Mouse (Mus musculus) liver, adult 2 months (tissue): ENCODE data around the gene Gm11273.

Experiments
- CTCF ChIP-seq: fragments of 200-500 bp; IDR thresholded peaks from 2 replicates; pipeline ENCODE4 v1.5.1; 2011; ENCODE audit warnings: low read depth, low read length, control low read depth
- POLR2A ChIP-seq: fragments of 200-500 bp; IDR thresholded peaks from 2 replicates; pipeline ENCODE4 v1.6.1; 2011; ENCODE audit warnings: low read length, control low read depth; ENCODE audit not compliant: insufficient read depth; ENCODE audit errors: extremely low read depth

DNA sequence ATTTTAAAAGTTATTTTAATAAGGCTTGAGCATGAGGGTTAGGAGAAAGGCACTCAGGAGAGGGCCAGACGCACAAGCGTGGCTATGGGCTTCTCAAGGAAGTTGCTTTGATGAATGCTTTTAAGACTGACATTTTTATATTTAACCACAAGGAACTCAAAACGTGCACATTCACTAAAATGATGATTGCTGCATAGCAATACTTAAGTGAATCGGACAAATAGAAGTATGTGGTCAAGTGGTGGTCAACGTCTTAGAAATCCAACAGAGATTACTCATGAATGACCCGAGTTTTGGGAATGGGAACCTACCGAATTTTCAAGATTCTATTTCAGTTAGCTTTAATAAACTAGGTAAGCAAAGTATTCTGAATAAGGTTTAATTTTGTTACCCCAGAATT, 28.9 kb upstream of the Gm11273 start:
- no peak for TF ChIP-seq POLR2A
- no peak for TF ChIP-seq CTCF
